Mouse (Mus musculus) layer of hippocampus, adult 8-10 months (tissue): Measurements from ENCODE around the gene Zc3h12a. TPM values are rescaled to one million over a fixed set of nuclear protein-coding genes. Genes with fewer than 3 reads are reported as not detected.

Experiments
- DNase-seq, 2 experiments: peaks; one replicate each; pipeline ENCODE4 v3.0.0; 2022; ENCODE audit warnings: low spot score in 2 of 2
- total RNA-seq, 4 experiments: library from RNA; stranded (reverse); gene quantifications; 2 replicates each; pipeline ENCODE4 v1.2.4; 2022

The Zc3h12a gene
- total RNA-seq, 4 experiments from 2014 or later: 0.67 to 2.6 (median 1.5) TPM

DNA sequence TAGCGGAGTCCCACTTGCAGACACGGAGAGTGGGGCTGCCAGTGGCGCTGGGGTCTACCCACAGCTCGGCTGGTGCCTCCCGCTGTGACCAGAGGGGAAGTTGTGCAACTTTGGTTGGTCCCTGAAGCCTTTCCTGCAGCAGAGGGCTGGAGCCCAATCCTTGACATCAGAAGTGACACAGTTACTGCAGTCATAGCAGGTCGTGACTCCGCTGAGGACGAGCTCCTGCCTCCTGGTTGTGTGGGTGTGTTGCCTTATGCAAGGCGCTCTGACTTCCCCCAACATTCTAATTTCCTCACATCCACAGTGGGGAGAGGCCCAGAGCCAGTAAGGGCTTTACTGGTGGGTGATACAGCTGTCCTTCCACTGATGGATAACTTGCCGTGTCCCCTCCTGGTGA lies 17.6 kb upstream of the Zc3h12a start:
- DNase-seq: no peak

- DNase-seq: no peak
These were observed 17.0 kb upstream of the Zc3h12a start for GRCm38 (mm10) chr4:125144627-125145026.

DNA sequence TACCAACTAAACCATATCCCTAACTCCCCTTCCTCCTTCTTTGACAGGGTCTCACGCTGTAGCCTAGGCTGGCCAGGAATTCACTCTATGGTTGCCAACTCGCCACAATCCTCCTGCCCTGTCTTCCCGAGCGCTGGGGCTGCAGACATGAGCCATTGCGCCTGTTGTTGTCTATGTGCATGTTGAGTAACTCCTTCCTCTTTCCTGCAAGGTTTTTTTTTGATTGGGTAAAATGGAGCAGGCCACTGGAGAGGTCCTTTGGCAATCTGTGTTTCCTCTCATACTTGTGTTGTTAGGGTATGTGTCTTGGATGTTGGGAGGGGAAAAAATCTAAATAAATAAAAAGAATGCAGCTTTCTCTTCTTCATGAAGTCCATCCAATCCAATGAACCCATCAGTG lies 16.6 kb upstream of the Zc3h12a start:
- DNase-seq: no peak

DNA sequence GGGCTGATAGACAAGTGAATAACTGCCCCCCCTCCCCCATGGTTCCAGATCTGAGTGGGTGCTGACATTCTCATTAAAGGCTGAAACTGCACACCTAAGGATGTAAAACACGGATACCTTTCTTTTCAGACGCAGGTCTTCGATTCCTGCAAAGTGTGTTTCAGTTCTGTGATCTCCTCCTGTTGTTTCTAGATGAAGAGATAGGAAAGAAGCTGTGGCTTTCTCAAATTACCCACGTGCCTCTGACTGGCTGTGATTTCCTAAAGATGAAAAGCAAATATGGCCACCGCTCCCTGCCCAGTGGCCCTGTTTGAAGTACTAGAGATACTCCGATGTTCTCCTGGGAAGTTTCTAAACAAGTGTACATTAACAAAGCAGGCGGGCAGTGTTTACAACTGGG lies 10.7 kb upstream of the Zc3h12a start:
- DNase-seq: no peak

- no peak for DNase-seq
These were observed 8.8 kb upstream of the Zc3h12a start for GRCm38 (mm10) chr4:125136303-125136888.

GRCm38 (mm10) chr4:125135076-125135855 lies 7.6 kb upstream of the Zc3h12a start:
- DNase-seq: no peak

DNA sequence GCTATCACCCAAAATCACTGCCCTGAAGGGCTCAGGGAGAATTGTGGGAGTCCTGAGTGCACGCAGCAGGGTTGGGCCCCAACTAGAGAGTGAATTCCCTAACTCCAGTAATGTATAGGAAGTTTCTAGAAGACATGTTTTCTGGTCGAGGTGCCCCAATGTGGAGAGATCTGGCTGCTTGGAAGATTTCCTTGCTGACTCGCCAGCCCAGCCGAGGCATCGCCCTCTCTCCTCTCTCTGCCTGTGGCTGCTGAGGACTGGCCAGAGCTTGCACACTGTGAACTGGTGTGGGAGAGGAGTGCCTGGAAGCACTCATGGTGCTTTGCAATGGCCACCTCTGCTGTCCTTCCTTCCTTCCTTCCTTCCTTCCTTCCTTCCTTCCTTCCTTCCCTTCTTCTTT lies 7.0 kb upstream of the Zc3h12a start:
- no peak for DNase-seq

DNA sequence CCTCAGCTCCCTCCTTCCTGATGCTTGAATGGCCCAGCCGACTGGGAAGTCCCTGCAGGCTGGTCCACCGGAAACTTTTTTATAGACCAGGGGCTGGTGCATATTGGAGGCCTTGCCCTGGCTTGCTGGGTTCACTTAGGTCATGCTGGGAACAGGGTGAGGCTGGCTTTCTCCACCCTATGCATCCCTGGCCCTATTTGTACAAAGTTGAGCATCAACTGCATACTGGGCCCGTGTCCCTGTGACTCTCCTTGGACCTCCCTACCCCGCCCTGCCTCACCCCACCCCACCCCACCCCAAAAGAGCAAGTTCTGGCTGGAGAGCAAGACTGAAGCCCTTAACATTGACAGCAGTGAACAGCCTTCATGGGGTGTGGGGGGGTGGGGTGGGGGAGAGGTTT lies 6.6 kb upstream of the Zc3h12a start:
- no peak for DNase-seq

DNA sequence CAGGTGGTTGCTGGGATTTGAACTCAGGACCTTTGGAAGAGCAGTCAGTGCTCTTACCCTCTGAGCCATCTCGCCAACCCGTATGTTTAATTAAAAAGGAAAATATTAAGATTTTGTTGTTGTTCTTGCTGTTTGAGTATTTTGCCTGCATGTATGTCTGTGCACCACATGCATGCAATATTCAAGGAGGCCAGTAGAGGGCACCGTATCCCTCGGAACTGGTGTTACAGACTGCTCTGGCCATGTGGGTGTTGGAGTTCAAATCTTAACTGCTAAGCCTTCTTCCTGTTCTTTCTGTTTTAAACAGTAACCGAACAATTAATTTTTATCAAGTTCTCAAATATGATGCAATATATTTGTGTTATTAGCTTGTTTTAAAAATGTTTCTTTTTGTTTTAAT lies 4.8 kb upstream of the Zc3h12a start:
- DNase-seq: peak in 1 of 2 experiments; percentile 59

DNA sequence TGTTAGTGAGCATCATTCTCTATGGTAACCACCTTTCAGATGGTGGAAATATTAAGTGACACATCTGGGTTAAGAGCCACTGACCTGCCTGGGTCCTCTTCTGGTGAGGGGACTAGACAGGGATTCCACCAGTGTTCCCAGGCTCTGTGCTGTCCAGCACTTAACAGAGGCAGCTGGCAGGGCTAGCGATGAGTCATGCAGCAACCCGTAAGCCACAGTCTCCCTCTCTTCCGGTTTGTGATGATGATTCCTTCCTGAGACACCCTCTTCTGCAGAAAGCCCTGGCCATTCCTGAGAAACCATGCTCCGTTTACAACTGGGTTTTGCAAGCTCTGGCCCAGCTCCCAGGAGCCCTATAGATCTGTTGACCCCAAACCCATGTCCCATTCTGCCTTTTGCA lies 3.9 kb upstream of the Zc3h12a start:
- DNase-seq: no peak

DNA sequence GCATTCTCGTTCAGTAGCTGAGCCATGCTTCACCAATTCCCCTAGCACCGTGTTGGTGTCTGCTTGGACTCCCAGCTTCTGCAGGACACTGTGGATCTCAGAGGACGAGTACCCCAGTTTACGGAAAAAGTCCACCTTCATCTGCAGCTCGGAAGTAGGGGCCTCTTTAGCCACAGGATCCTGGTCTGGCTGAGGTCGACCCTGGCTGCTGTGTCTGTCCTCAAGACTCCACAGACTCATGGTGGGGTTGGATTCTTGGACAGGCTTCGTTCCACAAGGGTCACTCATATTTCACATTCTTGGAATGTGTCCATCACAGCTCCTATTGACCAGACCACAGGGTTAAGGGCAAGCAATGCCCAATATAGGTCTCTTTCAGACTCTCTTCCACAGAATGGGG lies 879 bp downstream of the Zc3h12a start:
- no peak for DNase-seq

GRCm38 (mm10) chr4:125126186-125126585 lies 1.5 kb downstream of the Zc3h12a start:
- no peak for DNase-seq

DNA sequence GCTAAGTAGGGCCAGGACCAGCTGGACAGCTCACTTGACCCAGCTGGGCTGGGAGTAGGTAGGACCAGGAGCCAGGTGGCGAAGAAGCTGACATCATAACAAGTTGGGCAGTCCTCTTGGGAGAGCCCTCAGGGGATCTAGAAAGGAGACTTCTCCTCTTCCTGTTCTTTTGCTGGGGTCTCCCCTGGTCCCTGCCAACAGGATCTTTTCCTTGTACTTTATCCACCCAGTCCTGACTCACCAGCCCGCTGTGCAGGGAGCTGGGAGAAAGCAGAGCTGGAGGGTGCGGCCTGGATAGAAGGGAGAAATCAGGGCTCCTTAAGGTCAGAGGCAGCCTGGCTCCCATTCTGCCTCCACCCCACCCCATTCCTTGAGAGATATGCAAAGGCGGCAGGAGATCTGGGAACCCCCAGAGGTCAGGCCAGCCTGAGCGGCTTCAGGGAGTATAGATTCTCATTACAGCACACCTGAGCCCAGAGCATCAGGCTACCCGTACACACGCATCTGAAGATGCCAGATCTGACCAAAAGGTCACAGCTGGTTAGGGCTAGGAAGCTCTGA lies 2.2 kb downstream of the Zc3h12a start:
- no peak for DNase-seq

DNA sequence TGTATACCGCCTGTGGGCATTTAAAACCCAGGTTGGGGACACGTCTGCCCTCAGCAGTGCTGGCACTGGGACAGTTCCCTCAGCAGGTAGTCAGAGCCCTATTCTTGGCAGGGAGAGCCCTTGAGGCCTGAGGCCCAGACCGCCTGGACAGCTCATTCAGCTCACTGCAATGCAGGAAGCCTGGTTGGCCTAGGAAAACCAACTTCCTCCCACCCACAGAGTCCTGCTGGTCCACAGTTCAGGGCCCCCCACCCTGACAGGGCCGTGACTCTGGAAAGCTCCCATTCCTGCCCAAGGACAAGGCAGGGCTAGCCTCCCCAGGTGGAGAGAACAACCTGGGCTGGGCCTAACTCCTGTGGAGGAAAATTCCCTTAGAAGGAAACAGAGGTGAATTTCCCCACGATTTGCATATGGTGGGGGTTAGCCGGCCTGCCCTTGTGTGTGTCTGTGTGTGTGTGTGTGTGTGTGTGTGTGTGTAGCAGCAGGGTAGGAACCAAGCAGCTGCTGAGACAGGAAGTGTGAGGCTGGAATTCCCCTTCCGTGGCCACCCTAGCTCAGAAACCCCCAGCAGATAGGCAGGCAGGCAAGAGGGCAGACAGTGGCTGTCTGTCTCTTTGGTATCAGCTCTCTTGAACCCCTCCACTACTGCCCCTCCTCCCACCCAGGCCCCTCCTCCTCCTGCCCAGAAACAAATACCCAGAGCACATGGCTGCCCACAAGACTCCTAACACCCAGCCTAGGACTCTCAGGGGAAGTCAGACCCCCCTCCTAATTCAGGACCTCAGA lies 3.0 kb downstream of the Zc3h12a start:
- DNase-seq: no peak

DNA sequence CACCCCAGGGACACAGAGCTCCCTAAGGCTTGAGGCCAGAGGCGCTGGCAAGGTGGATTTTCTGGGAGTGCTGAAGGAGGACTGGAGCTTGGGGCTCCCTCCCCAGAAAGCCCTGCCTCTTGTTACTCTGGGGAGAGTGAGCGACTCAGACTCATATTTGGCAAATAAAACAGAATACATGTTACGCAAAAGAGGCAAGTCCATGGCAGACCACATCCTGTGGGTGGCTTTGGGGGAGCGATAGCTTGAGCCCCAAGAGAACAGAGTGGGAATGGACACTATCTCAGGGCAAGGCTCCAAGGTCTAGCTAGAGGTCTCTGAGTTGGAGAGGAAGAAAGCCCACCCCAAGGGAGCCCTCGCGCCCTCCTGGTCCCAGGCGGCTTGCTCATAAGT lies 4.4 kb downstream of the Zc3h12a start:
- no peak for DNase-seq

DNA sequence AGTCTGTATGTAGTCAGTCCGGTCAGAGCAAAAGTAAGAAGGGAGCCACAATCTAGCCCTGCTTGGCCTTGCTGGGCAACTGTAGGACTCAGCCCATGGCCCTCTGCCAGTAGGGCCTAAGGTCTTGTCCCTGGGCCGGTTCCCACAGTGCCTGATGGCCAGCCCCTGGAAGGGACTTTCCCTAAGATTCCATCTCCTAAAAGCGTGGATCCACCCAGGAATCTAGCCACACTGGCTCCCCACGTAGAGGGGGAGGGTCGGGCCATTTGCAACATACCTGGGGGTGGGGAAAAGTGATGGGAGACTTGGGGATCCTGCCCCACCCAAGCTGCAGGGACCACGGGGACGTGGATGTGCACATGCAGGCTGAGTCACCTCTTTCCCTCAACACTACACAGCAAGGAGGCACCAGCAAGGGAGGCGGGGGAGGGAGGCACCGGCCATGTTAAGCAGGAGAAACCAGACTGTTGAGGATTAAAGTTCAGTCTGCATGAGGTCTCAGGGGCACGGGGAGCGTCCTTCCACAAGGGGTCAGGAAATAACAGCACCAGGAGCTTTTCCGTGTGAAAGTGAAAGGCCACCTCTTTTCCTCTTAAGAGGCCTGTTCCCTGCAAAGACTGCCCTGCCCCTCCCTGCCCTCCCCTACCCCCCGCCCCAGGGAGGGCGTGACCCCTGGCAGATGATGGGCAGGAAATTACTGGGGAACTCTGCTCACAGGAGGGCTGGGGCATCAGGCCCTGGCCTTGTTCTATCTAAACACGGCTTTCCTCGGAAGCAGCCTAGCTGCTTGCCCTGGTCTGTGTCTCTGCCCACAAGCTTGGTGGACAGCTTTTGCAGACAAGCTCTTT lies 5.0 kb downstream of the Zc3h12a start:
- no peak for DNase-seq

DNA sequence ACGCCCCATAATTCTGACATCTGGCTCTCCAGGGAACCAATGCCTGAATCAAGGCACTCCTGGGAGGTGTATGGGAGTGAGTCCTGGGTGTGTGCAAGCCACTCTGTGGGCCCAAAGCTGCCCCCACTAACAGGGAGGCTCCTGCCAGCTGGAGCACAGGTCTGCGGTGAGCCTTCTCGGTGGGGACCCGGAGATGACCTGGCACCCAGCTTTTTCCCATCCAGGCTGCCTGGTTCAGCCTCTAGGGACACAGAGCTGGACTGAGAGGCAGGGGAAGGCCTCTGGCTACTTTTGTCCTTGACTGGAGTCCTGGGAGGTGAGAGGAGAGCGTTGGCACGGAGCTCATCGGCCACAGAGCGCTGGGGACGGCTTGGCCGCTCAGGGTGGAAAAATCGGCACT lies 7.9 kb downstream of the Zc3h12a start:
- DNase-seq: no peak

DNA sequence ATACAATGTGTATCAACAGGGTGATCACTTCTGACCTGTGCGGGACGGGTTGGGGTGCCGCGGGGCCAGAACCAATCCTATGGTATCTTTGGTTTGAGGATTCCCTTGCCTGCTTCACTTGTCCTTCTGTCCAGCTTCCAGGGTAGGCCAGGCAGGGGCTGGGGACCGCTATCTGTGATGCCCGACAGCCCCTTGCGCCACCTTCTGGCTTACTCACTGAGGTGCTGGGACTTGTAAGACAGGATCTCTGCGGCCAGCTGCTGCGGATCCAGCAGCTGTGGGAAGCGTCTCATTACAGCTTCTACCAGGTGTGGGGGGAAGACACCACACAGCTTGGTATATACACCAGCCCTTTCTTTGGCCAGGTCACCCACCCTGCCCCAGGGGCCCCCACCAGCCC lies 8.6 kb downstream of the Zc3h12a start:
- DNase-seq: no peak

DNA sequence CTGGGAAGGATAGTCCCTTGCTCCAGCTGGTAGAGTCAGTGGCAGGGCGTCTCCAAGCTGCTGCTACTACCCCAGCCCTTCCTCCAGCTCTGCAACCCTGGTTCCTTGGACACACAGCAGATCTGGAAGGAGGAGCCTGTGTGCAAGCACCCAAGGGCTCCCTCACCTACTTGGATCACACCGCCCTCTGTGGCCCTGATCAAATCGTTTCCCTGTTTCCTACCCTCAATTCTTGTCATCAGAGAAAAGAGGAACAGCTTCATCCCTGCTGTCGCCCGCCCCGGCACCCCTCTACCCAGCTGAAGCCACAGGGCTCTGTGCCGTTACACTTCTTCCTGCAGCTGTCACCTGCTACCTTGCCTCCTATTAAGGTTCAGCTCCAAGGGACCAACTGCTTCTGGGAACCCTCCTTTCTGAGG lies 9.7 kb downstream of the Zc3h12a start:
- no peak for DNase-seq

DNA sequence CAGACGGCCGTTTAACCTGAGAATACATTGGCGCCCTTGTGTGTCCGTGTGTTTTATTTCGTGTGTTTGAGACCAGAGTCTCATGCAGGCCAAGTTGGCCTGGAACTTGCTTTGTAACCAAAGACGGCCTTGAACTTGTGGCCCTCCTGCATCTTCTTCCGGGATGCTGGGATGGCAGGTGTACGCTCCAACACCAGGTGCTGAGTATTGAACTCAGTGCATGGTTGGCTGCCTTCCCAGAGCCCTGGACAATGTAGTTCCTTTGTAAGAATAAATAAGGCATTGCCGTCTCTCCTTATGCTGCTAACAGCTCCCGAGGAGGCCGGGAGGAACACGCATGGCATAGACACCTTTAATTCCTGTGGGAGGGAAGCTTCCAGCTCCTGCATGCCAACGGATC lies 10.7 kb downstream of the Zc3h12a start:
- no peak for DNase-seq
